7 mouse cellular contexts compared by ENCODE assay signal in the genomic region with DNA sequence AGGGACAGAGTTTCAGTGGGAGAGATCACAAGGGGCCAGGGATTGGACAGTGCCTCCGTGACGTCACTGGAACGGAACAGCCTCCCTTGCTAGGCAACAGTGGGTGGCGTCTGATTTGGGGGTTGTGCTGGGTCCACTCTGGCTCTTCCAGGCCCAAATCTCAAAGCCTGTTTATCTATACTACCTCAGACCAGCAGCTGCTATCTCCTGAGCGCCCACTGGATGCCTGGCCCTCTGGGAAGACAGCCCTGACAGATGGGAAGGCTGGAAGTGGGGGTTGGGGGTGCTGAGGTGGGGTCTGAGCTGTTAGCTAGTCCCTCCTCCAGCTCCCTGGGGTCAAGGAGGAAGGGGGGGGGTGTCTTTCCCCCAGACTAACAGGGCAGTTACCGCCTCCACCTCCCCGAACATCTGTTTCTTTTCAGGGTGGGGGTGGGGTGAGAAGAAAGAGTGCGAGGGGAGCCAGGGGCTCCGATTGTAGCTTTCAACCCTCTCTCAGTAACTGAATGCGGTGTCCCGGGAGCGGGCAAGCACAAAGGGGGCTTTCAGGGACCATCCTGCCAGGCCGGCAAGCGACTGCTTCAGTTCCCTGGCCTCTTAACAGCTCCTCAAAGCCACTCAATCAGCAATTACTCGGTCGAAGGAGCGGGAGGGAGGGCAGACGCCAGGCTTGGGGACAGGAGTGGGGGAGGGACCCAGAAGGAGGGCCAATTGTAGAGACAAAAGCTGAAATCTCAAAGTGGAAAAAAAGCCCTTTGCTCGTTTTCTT. TPM values are rescaled to one million over a fixed set of nuclear protein-coding genes. Genes with fewer than 3 reads are reported as not detected.
DNase-seq lines count a peak whose midpoint lies in the region; ATAC-seq and TF ChIP-seq lines count a peak whose summit lies in the region.

No protein-coding gene starts in this region.

- peak overlapping the region; percentile 48 for H3K4me2 ChIP-seq in kidney, embryonic 14.5 days (replicated peaks; ENCODE audit: low read depth, low read length)
- H3K4me2 ChIP-seq in limb, embryonic 15.5 days, result peak overlapping the region; percentile 54

- H3K4me3 ChIP-seq in embryonic facial prominence, embryonic 10.5 days, result peak overlapping the region; percentile 53
- H3K4me3 ChIP-seq in kidney, embryonic 14.5 days (ENCODE audit: low read length), result peak overlapping the region; percentile 25
- peak overlapping the region; percentile 33 for H3K4me3 ChIP-seq in limb, embryonic 15.5 days
- peak overlapping the region; percentile 24 for H3K4me3 ChIP-seq in thymus, adult 2 months (ENCODE audit: control insufficient read depth, insufficient read depth, low read length)

- H3K27ac ChIP-seq in embryonic facial prominence, embryonic 10.5 days (replicated peaks), result peak overlapping the region; percentile 96
- peak overlapping the region; percentile 99 for H3K27ac ChIP-seq in kidney, embryonic 14.5 days (ENCODE audit: low read depth, low read length)
- H3K27ac ChIP-seq in limb, embryonic 15.5 days, result peak overlapping the region; percentile 93
- peak overlapping the region; percentile 77 for H3K27ac ChIP-seq in thymus, adult 2 months (ENCODE audit: control insufficient read depth, insufficient read depth, low read length)

- no peaks in the 10 kb centered on the region for H3K27me3 ChIP-seq in embryonic facial prominence, embryonic 10.5 days (replicated peaks; ENCODE audit: low read depth, poor library complexity, severe bottlenecking)
- no peaks in the 10 kb centered on the region for H3K27me3 ChIP-seq in kidney, embryonic 14.5 days (ENCODE audit: control insufficient read depth, insufficient read depth, low read length)
- no peaks in the 10 kb centered on the region for H3K27me3 ChIP-seq in limb, embryonic 15.5 days
- no peaks in the 10 kb centered on the region for H3K27me3 ChIP-seq in thymus, adult 2 months (ENCODE audit: control insufficient read depth, insufficient read depth, low read length)

- no peaks in the 10 kb centered on the region for H3K36me3 ChIP-seq in embryonic facial prominence, embryonic 10.5 days (replicated peaks)
- no peaks in the 10 kb centered on the region for H3K36me3 ChIP-seq in kidney, embryonic 14.5 days (ENCODE audit: control insufficient read depth, insufficient read depth, low read length)
- H3K36me3 ChIP-seq in limb, embryonic 15.5 days, result peaks cover 6% of the 10 kb centered on the region; the same call in 1 of the 2 replicates
- no peaks in the 10 kb centered on the region for H3K36me3 ChIP-seq in thymus, adult 2 months (ENCODE audit: control insufficient read depth, insufficient read depth, low read length)

- peak; percentile 85 for DNase-seq in R1 (ENCODE audit: low read depth, low spot score)
- peak; percentile 95 for DNase-seq in embryonic facial prominence, embryonic 10.5 days (ENCODE audit: low spot score)
- DNase-seq in heart, adult 18-20 months, result peak; percentile 76 to 83
- peak; percentile 62 for DNase-seq in naive thymus-derived CD4-positive, alpha-beta T cell, adult 2 months (ENCODE audit: low read depth)
- peak; percentile 22 for DNase-seq in thymus, adult 2 months

- H3K9ac ChIP-seq in kidney, embryonic 14.5 days (ENCODE audit: low read depth, low read length), result peak overlapping the region; percentile 52
- peak overlapping the region; percentile 42 for H3K9ac ChIP-seq in limb, embryonic 15.5 days

- no peaks in the 10 kb centered on the region for H3K9me3 ChIP-seq in embryonic facial prominence, embryonic 10.5 days
- H3K9me3 ChIP-seq in kidney, embryonic 14.5 days (ENCODE audit: control insufficient read depth, low read length), result no peaks in the 10 kb centered on the region
- no peaks in the 10 kb centered on the region for H3K9me3 ChIP-seq in limb, embryonic 15.5 days

- TF ChIP-seq POLR2A in thymus, adult 2 months (IDR thresholded peaks at IDR 0.05; ENCODE audit: control insufficient read depth, extremely low read depth, insufficient read depth, low read length, poor library complexity), result no peak

- WGBS in embryonic facial prominence, embryonic 10.5 days, result under 1% methylated on average over 19 of the region's 19 CpGs
- 1% methylated on average over 19 of the region's 19 CpGs for WGBS in kidney, embryonic 14.5 days
- WGBS in limb, embryonic 15.5 days, result 3% methylated on average over 19 of the region's 19 CpGs
- 63% methylated on average over 19 of the region's 19 CpGs for WGBS in thymus, adult 2 months

- ATAC-seq in kidney, embryonic 14.5 days (ENCODE audit: low FRiP score, low TSS enrichment), result peak; percentile 90
- peak; percentile 84 for ATAC-seq in limb, embryonic 15.5 days (ENCODE audit: insufficient number of reproducible peaks, low FRiP score, low TSS enrichment, low read depth)

- peaks cover 74% of the 10 kb centered on the region for H3K4me1 ChIP-seq in embryonic facial prominence, embryonic 10.5 days
- peaks cover 48% of the 10 kb centered on the region for H3K4me1 ChIP-seq in kidney, embryonic 14.5 days (ENCODE audit: control insufficient read depth, insufficient read depth, low read length)
- H3K4me1 ChIP-seq in limb, embryonic 15.5 days, result peaks cover 49% of the 10 kb centered on the region
- H3K4me1 ChIP-seq in thymus, adult 2 months (replicated peaks; ENCODE audit: control insufficient read depth, insufficient read depth, low read length), result peaks cover 42% of the 10 kb centered on the region

- TF ChIP-seq CTCF in thymus, adult 2 months (IDR thresholded peaks at IDR 0.05; ENCODE audit: borderline replicate concordance, control insufficient read depth, extremely low read depth, insufficient read depth, low read length, poor library complexity), result no peak

RNA-seq across cellular contexts. Expression of a gene that starts 33.9 kb away (rescaled TPM):
- polyA plus RNA-seq in embryonic facial prominence, embryonic 10.5 days (2016; fragmentation: Nextera tagmentation; extraction: Ambion mirVana), result 117 TPM in 2 replicates
- total RNA-seq in heart, adult 18-20 months (2021), result 10 to 100 TPM; 19.1 to 23.8 TPM
- 36.0 and 45.4 TPM in 2 replicates for polyA plus RNA-seq in kidney, embryonic 14.5 days (2014; fragmentation: Nextera tagmentation; extraction: Ambion mirVana)
- polyA plus RNA-seq in limb, embryonic 15.5 days (2015; fragmentation: Nextera tagmentation; extraction: Ambion mirVana), result 70.1 and 72.4 TPM in 2 replicates
- 28.7 and 32.8 TPM in 2 replicates for polyA plus RNA-seq in thymus, adult 2 months (2012; rRNA removed)

Comparison
In these comparisons a context has a peak if more than half of its experiments do, and no peak if none do; other contexts are left out.
1. Peak in every context shown above with its lines: DNase-seq, ATAC-seq, H3K4me3 ChIP-seq and H3K27ac ChIP-seq.
2. DNase-seq: peak in every context shown above with its lines; median percentile 95 in embryonic facial prominence, embryonic 10.5 days; 85 in R1; 80 in heart, adult 18-20 months; 62 in naive thymus-derived CD4-positive, alpha-beta T cell, adult 2 months; 22 in thymus, adult 2 months.